Mouse (Mus musculus): ENCODE data around the gene Tsc2. TPM values are rescaled to one million over a fixed set of nuclear protein-coding genes. Genes with fewer than 3 reads are reported as not detected.

The Tsc2 gene
- polyA plus RNA-seq, 1 experiment from 2014 or later: 57.6 TPM

- WGBS: 45% methylated on average over 9 of the region's 9 CpGs
- no peak for ATAC-seq (ENCODE audit: low FRiP score)
- no peaks in the 10 kb centered on the region for H3K36me3 ChIP-seq (ENCODE audit: control insufficient read depth, insufficient read depth, low read length)
- H3K9ac ChIP-seq (ENCODE audit: low read length): no peak overlapping the region
- no peak overlapping the region for H3K4me3 ChIP-seq (ENCODE audit: low read depth, low read length)
- no peaks in the 10 kb centered on the region for H3K9me3 ChIP-seq (ENCODE audit: control insufficient read depth, low read length)
- H3K4me2 ChIP-seq: no peak overlapping the region
- peaks cover 14% of the 10 kb centered on the region for H3K27me3 ChIP-seq (ENCODE audit: control insufficient read depth, insufficient read depth, low read length)
- H3K4me1 ChIP-seq (ENCODE audit: control insufficient read depth, insufficient read depth, low read length): peaks cover 12% of the 10 kb centered on the region
- no peak overlapping the region for H3K27ac ChIP-seq (ENCODE audit: low read depth, low read length)
- DNase-seq (ENCODE audit: low spot score, missing footprints): peak; percentile 83
Observed at GRCm38 (mm10) chr17:24548435-24548834, 84.0 kb downstream of the Tsc2 start.

DNA sequence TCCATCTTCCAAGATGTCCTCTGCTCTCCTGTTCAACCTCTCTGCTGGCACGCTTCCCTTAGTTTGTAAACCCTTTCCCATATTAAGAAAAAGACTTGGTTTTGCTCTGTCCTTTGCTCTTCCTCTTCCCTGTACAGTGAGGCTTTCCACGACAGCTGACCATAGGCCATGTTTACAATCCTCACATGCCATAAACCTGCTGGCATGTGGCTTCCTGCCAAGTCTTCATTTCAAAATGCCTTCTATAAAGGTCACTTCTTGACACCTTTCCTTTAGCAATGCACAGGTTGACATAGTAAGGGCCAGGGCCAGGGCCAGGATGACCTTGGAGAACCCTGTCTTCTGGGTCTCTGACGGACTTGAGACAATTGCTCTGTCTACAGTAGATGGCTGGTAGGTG is 86.2 kb downstream of the Tsc2 start:
- peaks cover 6% of the 10 kb centered on the region for H3K4me1 ChIP-seq (ENCODE audit: control insufficient read depth, insufficient read depth, low read length)
- no peak overlapping the region for H3K4me2 ChIP-seq
- peaks cover 14% of the 10 kb centered on the region for H3K27me3 ChIP-seq (ENCODE audit: control insufficient read depth, insufficient read depth, low read length)
- H3K4me3 ChIP-seq (ENCODE audit: low read depth, low read length): no peak overlapping the region
- ATAC-seq (ENCODE audit: low FRiP score): no peak
- no peak overlapping the region for H3K9ac ChIP-seq (ENCODE audit: low read length)
- 87% methylated on average over 3 of the region's 3 CpGs for WGBS
- H3K9me3 ChIP-seq (ENCODE audit: control insufficient read depth, low read length): no peaks in the 10 kb centered on the region
- no peak overlapping the region for H3K27ac ChIP-seq (ENCODE audit: low read depth, low read length)
- no peaks in the 10 kb centered on the region for H3K36me3 ChIP-seq (ENCODE audit: control insufficient read depth, insufficient read depth, low read length)
- peak; percentile 45 for DNase-seq (ENCODE audit: low spot score, missing footprints)

Small RNAs within 50 kb of the gene (microRNA-seq; reads per million reads assigned to microRNA genes)
- gene Gm24589: not detected

Other genes starting within 250 kb of the Tsc2 start
- 379 and 380 TPM in 2 replicates for gene Rnps1, start 218.1 kb downstream of the Tsc2 start, polyA plus RNA-seq (2014; fragmentation: Nextera tagmentation; extraction: Ambion mirVana)
- gene Eci1, start 206.0 kb downstream of the Tsc2 start, polyA plus RNA-seq (2014; fragmentation: Nextera tagmentation; extraction: Ambion mirVana): 59.5 and 66.3 TPM in 2 replicates
- gene Dnase1l2, start 189.5 kb downstream of the Tsc2 start, polyA plus RNA-seq (2014; fragmentation: Nextera tagmentation; extraction: Ambion mirVana): 1.7 and 2.1 TPM in 2 replicates
- 10.2 and 14.7 TPM in 2 replicates for gene E4f1, start 162.3 kb downstream of the Tsc2 start, polyA plus RNA-seq (2014; fragmentation: Nextera tagmentation; extraction: Ambion mirVana)
- gene Pgp, start 162.2 kb downstream of the Tsc2 start, polyA plus RNA-seq (2014; fragmentation: Nextera tagmentation; extraction: Ambion mirVana): 60.6 and 67.6 TPM in 2 replicates
- gene Bricd5, start 158.7 kb downstream of the Tsc2 start, polyA plus RNA-seq (2014; fragmentation: Nextera tagmentation; extraction: Ambion mirVana): 0.32 TPM in 1 of 2 replicates, not detected in the other
- gene Mlst8, start 153.6 kb downstream of the Tsc2 start, polyA plus RNA-seq (2014; fragmentation: Nextera tagmentation; extraction: Ambion mirVana): 28.9 and 30.3 TPM in 2 replicates
- gene Caskin1, start 144.0 kb downstream of the Tsc2 start, polyA plus RNA-seq (2014; fragmentation: Nextera tagmentation; extraction: Ambion mirVana): 5.5 and 6.2 TPM in 2 replicates
- gene Traf7, start 104.7 kb downstream of the Tsc2 start, polyA plus RNA-seq (2014; fragmentation: Nextera tagmentation; extraction: Ambion mirVana): 67.1 and 80.8 TPM in 2 replicates
- gene Rab26, start 98.4 kb downstream of the Tsc2 start, polyA plus RNA-seq (2014; fragmentation: Nextera tagmentation; extraction: Ambion mirVana): 1.8 and 2.2 TPM in 2 replicates
- 11.9 and 18.5 TPM in 2 replicates for gene Pkd1, start 82.8 kb downstream of the Tsc2 start, polyA plus RNA-seq (2014; fragmentation: Nextera tagmentation; extraction: Ambion mirVana)
- gene Nthl1, start 50 bp upstream of the Tsc2 start, polyA plus RNA-seq (2014; fragmentation: Nextera tagmentation; extraction: Ambion mirVana): 14.4 and 18.4 TPM in 2 replicates
- 36.1 and 36.4 TPM in 2 replicates for gene Slc9a3r2, start 17.7 kb upstream of the Tsc2 start, polyA plus RNA-seq (2014; fragmentation: Nextera tagmentation; extraction: Ambion mirVana)
- not detected in 2 replicates for gene Npw, start 25.8 kb upstream of the Tsc2 start, polyA plus RNA-seq (2014; fragmentation: Nextera tagmentation; extraction: Ambion mirVana)
- 23.5 and 24.9 TPM in 2 replicates for gene Zfp598, start 37.1 kb upstream of the Tsc2 start, polyA plus RNA-seq (2014; fragmentation: Nextera tagmentation; extraction: Ambion mirVana)
- gene Syngr3, start 57.3 kb upstream of the Tsc2 start, polyA plus RNA-seq (2014; fragmentation: Nextera tagmentation; extraction: Ambion mirVana): 12.7 and 13.4 TPM in 2 replicates
- 54.8 and 59.6 TPM in 2 replicates for gene Gfer, start 63.5 kb upstream of the Tsc2 start, polyA plus RNA-seq (2014; fragmentation: Nextera tagmentation; extraction: Ambion mirVana)
- gene Noxo1, start 63.6 kb upstream of the Tsc2 start, polyA plus RNA-seq (2014; fragmentation: Nextera tagmentation; extraction: Ambion mirVana): 0.97 and 1.5 TPM in 2 replicates
- gene Tbl3, start 75.0 kb upstream of the Tsc2 start, polyA plus RNA-seq (2014; fragmentation: Nextera tagmentation; extraction: Ambion mirVana): 91.0 and 97.5 TPM in 2 replicates
- 0.22 TPM in 1 of 2 replicates, not detected in the other for gene Rnf151, start 85.4 kb upstream of the Tsc2 start, polyA plus RNA-seq (2014; fragmentation: Nextera tagmentation; extraction: Ambion mirVana)
- 1,270 and 1,392 TPM in 2 replicates for gene Rps2, start 85.5 kb upstream of the Tsc2 start, polyA plus RNA-seq (2014; fragmentation: Nextera tagmentation; extraction: Ambion mirVana)
- 198 and 210 TPM in 2 replicates for gene Ndufb10, start 91.8 kb upstream of the Tsc2 start, polyA plus RNA-seq (2014; fragmentation: Nextera tagmentation; extraction: Ambion mirVana)
- not detected in 2 replicates for gene Rpl3l, start 95.2 kb upstream of the Tsc2 start, polyA plus RNA-seq (2014; fragmentation: Nextera tagmentation; extraction: Ambion mirVana)
- gene Msrb1, start 104.0 kb upstream of the Tsc2 start, polyA plus RNA-seq (2014; fragmentation: Nextera tagmentation; extraction: Ambion mirVana): 19.2 and 23.0 TPM in 2 replicates
- gene Hs3st6, start 120.4 kb upstream of the Tsc2 start, polyA plus RNA-seq (2014; fragmentation: Nextera tagmentation; extraction: Ambion mirVana): 0.18 and 0.23 TPM in 2 replicates
- gene Meiob, start 171.7 kb upstream of the Tsc2 start, polyA plus RNA-seq (2014; fragmentation: Nextera tagmentation; extraction: Ambion mirVana): not detected in 2 replicates
- gene Hagh, start 207.5 kb upstream of the Tsc2 start, polyA plus RNA-seq (2014; fragmentation: Nextera tagmentation; extraction: Ambion mirVana): 28.2 and 31.0 TPM in 2 replicates
- 18.8 and 21.5 TPM in 2 replicates for gene Fahd1, start 217.7 kb upstream of the Tsc2 start, polyA plus RNA-seq (2014; fragmentation: Nextera tagmentation; extraction: Ambion mirVana)
- gene Igfals, start 233.4 kb upstream of the Tsc2 start, polyA plus RNA-seq (2014; fragmentation: Nextera tagmentation; extraction: Ambion mirVana): 0.08 TPM in 1 of 2 replicates, not detected in the other